8 mouse cellular contexts compared by ENCODE assay signal in the genomic region with DNA sequence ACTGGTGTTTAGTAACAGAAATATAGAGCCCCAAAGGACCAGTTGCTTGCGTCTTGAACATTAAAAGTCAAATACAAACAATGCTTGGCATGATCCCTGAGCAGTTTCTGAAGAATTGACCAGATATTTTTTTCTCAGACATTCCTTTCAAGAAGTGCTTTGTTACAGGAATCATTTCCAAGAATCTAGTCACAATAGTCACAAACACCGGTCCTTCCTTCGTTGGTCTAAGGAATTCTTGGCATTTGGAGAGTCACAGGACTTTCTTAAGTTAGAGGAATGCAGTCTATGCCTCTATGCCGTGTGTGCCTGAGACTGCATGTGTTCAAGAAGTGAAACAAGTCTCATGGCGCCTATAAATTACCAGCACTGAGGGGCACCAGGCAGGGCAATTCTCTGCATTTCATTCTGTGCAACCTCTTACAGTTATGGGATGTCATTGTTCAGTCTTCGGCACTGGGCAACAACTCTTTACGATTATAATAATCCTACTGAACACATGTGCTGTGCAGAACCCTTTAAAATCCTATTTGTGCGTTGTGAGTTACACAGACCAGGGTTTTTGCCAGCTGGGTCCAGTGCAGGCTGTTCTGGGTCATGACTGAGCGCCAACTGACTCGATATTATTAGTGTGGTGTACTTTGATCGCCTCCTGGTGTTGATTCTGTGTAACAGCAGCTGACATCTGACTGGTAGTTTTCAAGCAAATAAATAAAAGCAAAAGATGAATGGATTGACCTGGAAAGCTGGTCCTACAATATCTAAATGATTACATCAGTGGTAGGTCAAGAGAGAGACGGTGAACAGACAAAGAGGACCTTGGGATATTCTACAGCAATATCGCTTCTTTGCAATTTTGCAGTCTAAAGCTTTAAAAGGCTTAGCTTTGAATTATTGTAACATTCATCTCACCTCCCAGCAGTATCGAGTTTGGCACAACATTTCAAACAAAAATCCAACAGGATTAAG.
DNase-seq lines count a peak whose midpoint lies in the region; ATAC-seq and TF ChIP-seq lines count a peak whose summit lies in the region.

No protein-coding gene starts in this region.

- H3K4me1 ChIP-seq in MEL (ENCODE audit: control insufficient read depth in 1 of 2, insufficient read depth in 2 of 2, low read length in 2 of 2): no peaks in the 10 kb centered on the region
- H3K4me1 ChIP-seq in cerebellum, adult 2 months (ENCODE audit: control insufficient read depth, insufficient read depth, low read length): no peaks in the 10 kb centered on the region
- no peaks in the 10 kb centered on the region for H3K4me1 ChIP-seq in forebrain, postnatal 0 days (ENCODE audit: insufficient read depth)
- peaks cover 6% of the 10 kb centered on the region for H3K4me1 ChIP-seq in lung, adult 2 months (ENCODE audit: control insufficient read depth, insufficient read depth, low read length)

- intact Hi-C loops in heart, postnatal 36 days (cut with DNase I): loop anchor here (1.0 kb wide), 1 partner anchor 500 kb away; a partner anchor contains a TSS

- TF ChIP-seq CTCF in MEL (IDR thresholded peaks at IDR 0.05 in 2 of 3, conservative IDR thresholded peaks at IDR 0.05 in 1 of 3; ENCODE audit: control insufficient read depth in 1 of 3, insufficient read depth in 1 of 3, low read depth in 2 of 3, low read length in 3 of 3, poor library complexity in 1 of 3, severe bottlenecking in 1 of 3): peak; percentile 61 to 94 (median 90)
- peak; percentile 57 for TF ChIP-seq CTCF in cerebellum, adult 2 months (IDR thresholded peaks at IDR 0.05; ENCODE audit: borderline replicate concordance, insufficient read depth, low read depth, low read length)
- TF ChIP-seq CTCF in forebrain, postnatal 0 days (IDR thresholded peaks at IDR 0.05; ENCODE audit: low read depth): peak; percentile 86
- peak; percentile 43; the same call in 1 of the 2 replicates for TF ChIP-seq CTCF in lung, adult 2 months (IDR thresholded peaks at IDR 0.05; ENCODE audit: insufficient read depth, low read length)

- WGBS in cerebellum, adult 2 months: 34% methylated on average over 14 of the region's 14 CpGs
- WGBS in forebrain, postnatal 0 days: 38% methylated on average over 14 of the region's 14 CpGs
- 27% methylated on average over 14 of the region's 14 CpGs for whole genome bisulfite sequencing in lung, adult 2 months

- TF ChIP-seq POLR2A in MEL (IDR thresholded peaks at IDR 0.05; ENCODE audit: control insufficient read depth in 1 of 2, insufficient read depth in 1 of 2, low read depth in 1 of 2, low read length in 2 of 2, poor library complexity in 1 of 2): no peak
- no peak for TF ChIP-seq POLR2A in cerebellum, adult 2 months (IDR thresholded peaks at IDR 0.05; ENCODE audit: borderline replicate concordance, insufficient read depth, low read length)
- TF ChIP-seq POLR2A in lung, adult 2 months (IDR thresholded peaks at IDR 0.05; ENCODE audit: borderline replicate concordance, extremely low read depth, low read depth, low read length): no peak

- H3K4me3 ChIP-seq in MEL (ENCODE audit: control insufficient read depth in 1 of 2, insufficient read depth in 1 of 2, low read depth in 2 of 2, low read length in 2 of 2): no peak overlapping the region
- H3K4me3 ChIP-seq in cerebellum, adult 2 months (replicated peaks; ENCODE audit: insufficient read depth, low read depth, low read length): peak overlapping the region; percentile 0
- H3K4me3 ChIP-seq in forebrain, postnatal 0 days (ENCODE audit: low read depth, low read length): no peak overlapping the region
- H3K4me3 ChIP-seq in lung, adult 2 months (replicated peaks; ENCODE audit: extremely low read depth, low read depth, low read length): no peak overlapping the region

- TF ChIP-seq EP300 in MEL (IDR thresholded peaks at IDR 0.05; ENCODE audit: low read depth in 1 of 2, low read length in 2 of 2): no peak; a peak in 1 of 4 replicates

- peak; percentile 71 for DNase-seq in MEL (ENCODE audit: low read depth, low spot score)
- peak; percentile 72 to 74 for DNase-seq in cerebellum, adult 2 months
- peak; percentile 76 for DNase-seq in forebrain, postnatal 0 days
- peak; percentile 73 to 75 for DNase-seq in heart, postnatal 36 days
- DNase-seq in layer of hippocampus, adult 11-12 months (ENCODE audit: low spot score): peak; percentile 74
- peak; percentile 64 for DNase-seq in lung, adult 2 months
- peak; percentile 72 for DNase-seq in ovary, postnatal 36 days (ENCODE audit: low spot score)

- H3K36me3 ChIP-seq in MEL (ENCODE audit: control insufficient read depth in 1 of 2, insufficient read depth in 2 of 2, low read length in 2 of 2): no peaks in the 10 kb centered on the region
- no peaks in the 10 kb centered on the region for H3K36me3 ChIP-seq in forebrain, postnatal 0 days (ENCODE audit: insufficient read depth)

- H3K27me3 ChIP-seq in MEL (ENCODE audit: control insufficient read depth in 1 of 2, insufficient read depth in 2 of 2, low read length in 2 of 2): no peaks in the 10 kb centered on the region
- H3K27me3 ChIP-seq in cerebellum, adult 2 months (ENCODE audit: control insufficient read depth, insufficient read depth, low read length): no peaks in the 10 kb centered on the region
- H3K27me3 ChIP-seq in forebrain, postnatal 0 days (ENCODE audit: insufficient read depth, low read length): no peaks in the 10 kb centered on the region

- peak overlapping the region; percentile 22; the same call in 1 of the 2 replicates for H3K4me2 ChIP-seq in forebrain, postnatal 0 days (ENCODE audit: low read depth)

- H3K9ac ChIP-seq in MEL (ENCODE audit: control insufficient read depth, low read depth, low read length, poor library complexity, severe bottlenecking): no peak overlapping the region
- H3K9ac ChIP-seq in forebrain, postnatal 0 days: no peak overlapping the region

- H3K79me2 ChIP-seq in MEL (ENCODE audit: control insufficient read depth, insufficient read depth, low read length, poor library complexity): no peaks in the 10 kb centered on the region

- no peak overlapping the region for H3K27ac ChIP-seq in MEL (ENCODE audit: control insufficient read depth, low read depth, low read length)
- H3K27ac ChIP-seq in cerebellum, adult 2 months (ENCODE audit: insufficient read depth, low read length): no peak overlapping the region
- H3K27ac ChIP-seq in forebrain, postnatal 0 days (ENCODE audit: low read depth, low read length): no peak overlapping the region

- peak; percentile 100 for TF ChIP-seq RAD21 in MEL (IDR thresholded peaks at IDR 0.05; ENCODE audit: low read depth, low read length)

- H3K9me3 ChIP-seq in MEL (replicated peaks; ENCODE audit: insufficient read depth, low read length): no peaks in the 10 kb centered on the region
- H3K9me3 ChIP-seq in forebrain, postnatal 0 days (ENCODE audit: low read length): no peaks in the 10 kb centered on the region

- ATAC-seq in forebrain, postnatal 0 days: peak; percentile 83
- no peak for ATAC-seq in CD4-positive, CD25-positive, alpha-beta regulatory T cell, adult 4 months

TF ChIP-seq in MEL, 35 proteins besides CTCF, POLR2A, EP300 and RAD21:
- TF ChIP-seq ZC3H11A (IDR thresholded peaks at IDR 0.05; ENCODE audit: low read depth, low read length) (peak; percentile 96), RCOR1 (IDR thresholded peaks at IDR 0.05; ENCODE audit: low read depth, low read length) (no peak), SMC3 (IDR thresholded peaks at IDR 0.05; ENCODE audit: low read depth, low read length) (peak; percentile 98)
